Mouse (Mus musculus): ENCODE measurements at regions not wholly inside any gene's neighbourhood (a gene's known extent, or its start where the extent isn't known, plus 50 kb on each side); places are given as distances from the start of the nearest gene placed in this dataset.

DNA sequence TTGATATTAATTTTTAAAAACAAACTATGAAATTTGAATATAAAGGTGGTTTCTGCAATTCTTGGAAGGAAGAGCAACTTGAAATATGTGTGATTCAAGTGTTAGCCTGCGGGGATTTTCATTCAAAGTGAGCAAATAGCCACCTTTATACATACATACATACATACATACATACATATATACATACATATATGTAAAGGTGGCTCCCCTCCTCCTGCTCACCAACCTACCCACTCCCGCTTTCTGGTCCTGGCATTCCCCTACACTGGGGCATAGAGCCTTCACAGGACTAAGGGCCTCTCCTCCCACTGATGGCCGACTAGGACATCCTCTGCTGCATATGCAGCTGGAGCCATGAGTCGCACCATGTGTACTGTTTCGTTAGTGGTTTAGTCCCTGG lies 221.3 kb upstream of the Pde3a start:
- no peak for DNase-seq (ENCODE audit: low spot score)

DNA sequence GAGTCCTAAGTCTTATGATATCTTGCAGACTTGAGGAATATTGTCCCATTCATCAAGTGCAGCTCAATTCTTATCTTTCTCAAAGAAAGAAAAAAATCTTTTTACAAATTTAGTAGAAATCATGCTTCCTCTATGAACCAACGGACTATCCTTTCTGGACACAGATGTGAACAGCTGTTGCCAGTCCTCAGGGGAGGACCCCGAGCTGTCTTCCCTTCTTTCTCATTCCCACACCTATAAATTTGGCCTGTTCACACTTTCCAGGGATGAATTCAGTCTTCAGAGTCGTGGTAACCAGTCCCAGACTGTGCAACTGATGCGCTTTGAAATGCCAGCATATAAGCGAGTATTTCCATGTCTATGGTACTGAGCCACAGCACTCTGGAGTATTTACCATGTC lies 214.2 kb upstream of the Pde3a start:
- no peak for DNase-seq (ENCODE audit: low spot score)

GRCm38 (mm10) chr6:141041358-141041757 lies 207.7 kb upstream of the Pde3a start:
- no peak for DNase-seq (ENCODE audit: low spot score)

DNA sequence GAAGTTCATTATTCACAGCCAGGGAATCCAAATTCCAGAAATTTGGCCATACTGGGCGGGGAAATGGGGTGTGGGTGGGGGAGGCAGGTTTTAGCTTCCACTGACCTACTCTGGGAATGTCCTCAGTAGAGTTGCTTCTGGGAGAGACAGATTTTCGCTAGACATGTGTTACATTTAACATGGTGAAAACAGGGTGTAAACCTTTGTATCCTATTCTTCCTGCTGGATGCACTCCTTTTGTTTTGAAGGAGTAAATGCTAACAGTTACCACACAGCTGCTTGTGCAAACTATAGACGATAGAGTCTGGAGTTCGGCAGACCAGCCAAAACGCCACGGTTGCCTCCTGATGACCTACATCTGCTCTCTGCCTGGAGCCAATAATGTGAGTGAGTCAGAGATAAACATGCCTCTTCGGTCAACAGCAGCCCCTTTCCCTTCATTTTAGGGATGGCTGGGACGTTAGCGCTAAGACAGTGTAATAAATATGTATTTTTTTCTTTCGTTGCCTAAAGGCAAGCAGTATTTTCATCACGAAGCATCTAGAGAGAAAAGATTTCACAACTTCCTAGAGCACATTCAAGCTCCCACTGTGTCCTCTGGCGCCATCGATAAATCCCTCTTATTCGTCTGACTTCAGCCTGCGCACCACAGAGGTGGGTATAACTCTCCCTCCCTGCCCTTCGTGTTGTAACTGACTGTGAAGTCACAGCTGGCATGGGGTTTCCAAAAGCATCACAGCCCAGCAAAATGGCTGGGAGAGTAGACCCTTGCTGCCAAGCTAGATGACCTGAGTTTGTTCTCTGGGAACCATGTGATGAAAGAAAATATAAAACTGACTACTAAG lies 207.1 kb upstream of the Pde3a start:
- DNase-seq (ENCODE audit: low spot score): no peak

GRCm38 (mm10) chr6:141048271-141048670 lies 200.8 kb upstream of the Pde3a start:
- DNase-seq (ENCODE audit: low spot score): no peak

DNA sequence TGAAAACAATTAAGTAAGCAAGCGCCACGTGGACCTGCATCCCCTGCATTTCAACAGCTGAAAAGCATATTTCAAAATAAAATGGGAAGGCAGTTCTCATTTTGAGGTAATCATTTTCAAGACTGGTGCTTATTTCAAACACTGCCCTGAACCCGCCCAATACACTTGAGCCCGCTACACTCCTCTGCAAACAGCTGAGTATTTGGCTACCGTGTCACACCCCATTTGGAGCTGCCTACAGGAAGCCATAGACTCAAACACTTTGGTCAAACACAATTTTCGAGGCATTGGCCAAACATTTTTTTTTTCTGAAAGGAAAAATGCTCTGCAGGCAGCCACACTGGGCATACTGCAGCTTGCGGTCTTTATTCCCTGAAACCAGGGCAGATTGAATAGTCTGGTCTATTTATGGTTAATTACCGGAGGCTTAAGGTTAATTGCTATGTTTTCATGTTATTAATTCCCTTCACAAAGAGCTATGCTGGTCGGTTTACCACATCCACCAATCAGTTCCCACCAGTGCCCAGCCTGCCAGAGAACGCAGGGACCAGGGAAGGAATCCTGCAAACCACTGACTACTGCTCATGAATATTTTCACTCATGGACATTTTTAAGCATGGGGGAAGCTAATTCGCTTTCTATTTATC lies 198.9 kb upstream of the Pde3a start:
- no peak for DNase-seq (ENCODE audit: low spot score)

- DNase-seq (ENCODE audit: low spot score): no peak
Observed at GRCm38 (mm10) chr6:141054026-141054425, 195.0 kb upstream of the Pde3a start.

- no peak for DNase-seq (ENCODE audit: low spot score)
Observed at GRCm38 (mm10) chr6:141059250-141059916, 189.7 kb upstream of the Pde3a start.

DNA sequence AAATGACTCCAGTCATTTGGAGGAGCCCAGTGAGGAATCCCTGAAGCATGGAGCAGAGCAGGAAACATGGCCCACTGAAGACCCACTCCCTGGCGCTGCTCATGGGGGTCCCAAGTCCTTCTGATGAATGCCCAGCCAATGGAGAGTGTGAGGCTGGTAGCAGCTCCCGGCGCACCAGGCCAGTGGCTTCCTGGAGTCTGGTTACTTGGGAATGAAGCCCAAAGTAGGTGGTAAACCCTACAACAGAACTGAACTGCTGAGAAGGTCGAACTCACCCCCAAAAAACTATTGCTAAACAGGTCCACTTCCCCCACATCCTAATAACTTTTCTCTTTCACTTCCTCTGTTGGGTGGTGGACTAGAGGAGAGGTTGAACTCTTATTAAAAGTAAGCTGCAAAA lies 183.3 kb upstream of the Pde3a start:
- no peak for DNase-seq (ENCODE audit: low spot score)

GRCm38 (mm10) chr6:141068861-141069467 lies 180.1 kb upstream of the Pde3a start:
- no peak for DNase-seq (ENCODE audit: low spot score)

- DNase-seq (ENCODE audit: low spot score): no peak
Observed at GRCm38 (mm10) chr6:141069896-141070295, 179.2 kb upstream of the Pde3a start.

DNA sequence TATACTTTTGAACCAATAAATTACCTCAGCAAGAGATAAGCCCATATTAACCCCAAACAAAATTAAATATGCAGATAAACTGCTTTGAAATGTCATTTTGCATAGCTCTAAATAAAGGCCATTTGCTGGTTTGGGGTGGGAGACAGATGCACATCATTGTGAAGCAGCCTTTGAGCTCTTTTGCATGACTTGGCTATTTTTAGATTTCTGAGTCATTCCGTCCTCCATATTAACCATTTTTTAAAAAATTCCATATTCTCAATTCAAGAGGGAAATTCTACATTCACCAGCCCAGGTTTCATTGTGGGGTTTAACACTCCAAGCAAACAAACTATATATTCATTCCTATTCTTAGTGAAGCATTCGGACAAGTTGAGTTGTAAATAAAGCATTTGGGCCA lies 177.6 kb upstream of the Pde3a start:
- DNase-seq (ENCODE audit: low spot score): no peak

DNA sequence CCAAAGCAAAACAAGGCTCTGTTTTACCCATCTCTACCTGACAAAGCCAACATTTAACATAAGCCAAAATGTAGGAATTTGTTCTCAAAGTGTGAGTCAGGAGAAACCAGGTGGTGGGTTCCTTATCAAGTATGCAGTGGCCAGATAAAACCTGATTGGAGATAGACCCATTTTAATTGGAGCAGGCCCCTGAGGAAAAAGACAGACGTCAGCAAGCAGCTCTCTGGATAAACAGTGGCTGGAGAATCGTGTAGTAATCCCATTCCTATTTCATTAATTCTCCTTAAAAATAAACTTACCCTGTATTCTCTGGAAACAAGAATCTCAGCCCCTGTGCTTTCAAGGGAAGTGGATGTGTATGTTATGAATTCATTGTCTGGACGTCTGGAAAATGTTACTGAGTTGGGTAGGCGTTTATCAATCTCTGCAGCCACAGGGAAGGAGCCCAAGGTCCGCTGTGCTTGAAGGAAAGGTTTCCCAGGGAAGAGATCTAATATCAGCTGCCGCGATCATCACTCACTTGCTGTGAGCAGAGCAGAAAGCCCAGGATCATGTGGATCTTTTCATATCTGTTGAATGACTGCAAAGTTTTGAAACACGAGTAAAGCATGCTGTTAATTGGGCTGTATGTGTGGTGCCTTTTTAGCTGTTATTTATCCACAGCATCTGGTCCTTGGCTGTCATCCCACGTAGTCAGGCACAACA lies 157.8 kb upstream of the Pde3a start:
- no peak for DNase-seq (ENCODE audit: low spot score)

GRCm38 (mm10) chr6:141091781-141092140 lies 157.3 kb upstream of the Pde3a start:
- DNase-seq (ENCODE audit: low spot score): no peak

DNA sequence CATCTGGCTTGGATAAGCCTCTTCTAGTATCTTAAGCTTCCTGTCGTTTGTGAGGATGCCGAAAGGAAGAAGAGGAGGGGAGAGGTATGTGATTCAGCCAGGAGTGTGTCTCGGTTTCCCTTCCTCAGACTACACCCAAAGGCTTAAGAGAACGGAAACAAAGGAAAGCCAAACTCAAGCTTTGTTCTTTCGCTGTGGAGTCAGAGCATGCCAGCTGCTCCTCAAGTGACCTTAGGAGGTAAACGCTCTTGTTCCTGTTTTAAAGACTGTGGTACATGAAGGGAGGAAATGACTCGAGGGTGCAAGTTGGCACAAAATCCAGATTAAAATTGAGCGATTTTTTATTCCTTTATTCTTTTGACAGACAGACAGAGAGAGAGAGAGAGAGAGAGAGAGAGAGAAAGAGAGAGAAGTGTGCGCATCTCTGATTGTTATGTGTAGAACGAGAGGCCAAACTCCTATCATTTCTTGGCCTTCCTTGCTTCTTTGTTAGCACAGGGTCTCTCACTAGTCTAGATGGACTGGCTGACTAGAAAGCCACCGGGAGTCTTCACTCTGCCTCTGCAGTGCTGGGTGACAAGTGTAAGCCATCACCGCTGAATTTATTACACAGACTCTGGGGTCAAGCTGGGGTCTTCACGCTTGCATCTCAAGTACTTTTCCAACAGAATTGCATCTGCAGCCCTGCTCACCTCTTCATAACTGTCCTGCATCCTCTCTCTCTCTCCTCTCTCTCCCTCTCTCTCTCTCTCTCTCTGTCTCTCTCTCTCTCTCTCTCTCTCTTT lies 151.5 kb upstream of the Pde3a start:
- no peak for DNase-seq (ENCODE audit: low spot score)

DNA sequence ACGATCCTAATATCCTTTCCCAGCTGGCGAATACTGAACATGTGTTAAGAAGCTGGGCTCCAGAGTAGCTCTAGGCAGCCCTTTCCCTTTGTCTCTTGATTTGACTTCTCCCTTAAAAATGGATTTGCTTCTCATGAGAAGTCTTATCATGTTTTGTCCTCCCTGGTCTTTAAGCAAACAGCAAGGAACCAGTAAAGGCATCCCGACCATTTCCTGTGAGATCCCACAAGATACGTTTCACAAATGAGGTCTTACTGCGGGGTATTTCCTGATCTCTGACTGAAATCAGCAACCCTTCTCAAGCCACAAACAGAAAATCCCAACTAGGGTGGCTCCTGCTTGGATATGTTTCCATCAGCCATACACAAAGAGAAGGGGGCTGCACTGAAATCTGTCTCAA lies 130.8 kb upstream of the Pde3a start:
- no peak for DNase-seq (ENCODE audit: low spot score)

GRCm38 (mm10) chr6:141126614-141127396 lies 122.3 kb upstream of the Pde3a start:
- no peak for DNase-seq (ENCODE audit: low spot score)

DNA sequence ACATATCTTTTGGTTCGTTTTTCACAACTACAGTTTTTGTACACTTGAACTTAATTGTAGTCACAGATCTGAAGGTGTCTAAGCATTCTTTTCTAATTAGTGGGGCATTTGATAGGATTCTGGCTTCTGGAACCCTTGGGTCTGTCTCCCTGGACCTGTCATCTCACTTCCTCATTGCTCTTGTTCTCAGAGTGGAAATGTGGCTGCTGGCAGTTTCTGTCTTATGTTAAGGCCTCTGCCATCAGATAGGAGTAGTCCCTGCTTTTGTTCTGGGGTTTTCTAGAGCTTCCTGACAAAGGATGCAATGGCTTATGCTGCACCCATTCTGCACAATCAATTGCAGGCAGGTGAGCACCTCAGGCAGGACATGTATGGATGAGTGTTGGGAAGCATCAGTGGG lies 119.5 kb upstream of the Pde3a start:
- no peak for DNase-seq (ENCODE audit: low spot score)

- DNase-seq (ENCODE audit: low spot score): no peak
Observed at GRCm38 (mm10) chr6:141134176-141134575, 114.9 kb upstream of the Pde3a start.

- DNase-seq (ENCODE audit: low spot score): no peak
Observed at GRCm38 (mm10) chr6:141136664-141137375, 112.2 kb upstream of the Pde3a start.
